Mouse (Mus musculus) liver, postnatal 0 days (tissue): ENCODE data around the gene Pde4b.

Experiments used
- CTCF ChIP-seq: sonication (generic); IDR thresholded peaks from 2 replicates; pipeline ENCODE4 v1.5.1; 2016; ENCODE audit warnings: antibody characterized with exemption, low read depth
- EP300 ChIP-seq: IDR thresholded peaks from 2 replicates; pipeline ENCODE4 v1.6.1; 2016; ENCODE audit warnings: antibody characterized with exemption, low read depth, mild to moderate bottlenecking

- TF ChIP-seq EP300 (no peak), CTCF (no peak)
Measured at GRCm38 (mm10) chr4:102510061-102510460, 422.7 kb downstream of the Pde4b start.
